ENCODE assay signal across 1 mouse cellular context in genomic region chr11:106965881-106966280, GRCm38 (mm10).
TF ChIP-seq lines count a peak whose summit lies in the region.

No protein-coding gene starts in this region.

TF ChIP-seq in MEL, 35 proteins besides CTCF, POLR2A, EP300 and RAD21 (continued from another document):
- TF ChIP-seq MAX (IDR thresholded peaks at IDR 0.05; ENCODE audit: low read length) (no peak), USF2 (IDR thresholded peaks at IDR 0.05; ENCODE audit: borderline replicate concordance in 1 of 2, insufficient read depth in 1 of 2, low read depth in 1 of 2, low read length in 2 of 2) (no peak), NELFE (IDR thresholded peaks at IDR 0.05; ENCODE audit: low read depth, low read length) (no peak), MXI1 (IDR thresholded peaks at IDR 0.05; ENCODE audit: low read depth, low read length) (no peak), KAT2A (conservative IDR thresholded peaks at IDR 0.05; ENCODE audit: low read depth, low read length) (no peak), ETS1 (IDR thresholded peaks at IDR 0.05; ENCODE audit: low read depth, low read length) (no peak), BHLHE40 (IDR thresholded peaks at IDR 0.05; ENCODE audit: borderline replicate concordance, low read depth, low read length) (no peak), TAL1 (IDR thresholded peaks at IDR 0.05; ENCODE audit: low read length) (no peak)
